Mouse (Mus musculus) C2C12 (cell line): ENCODE measurements around the gene Sertad1. TPM values are rescaled to one million over a fixed set of nuclear protein-coding genes. Genes with fewer than 3 reads are reported as not detected.

Experiments
- H3K27me3 ChIP-seq: one replicate; pipeline ENCODE4 v1.6.1; 2011; ENCODE audit not compliant: control insufficient read depth, insufficient read depth, insufficient read length
- H3K36me3 ChIP-seq: one replicate; pipeline ENCODE4 v1.6.1; 2011; ENCODE audit not compliant: control insufficient read depth, insufficient read depth
- H3K4me3 ChIP-seq: one replicate; pipeline ENCODE4 v1.5.1; 2011; ENCODE audit warnings: mild to moderate bottlenecking, control low read depth; ENCODE audit not compliant: poor library complexity, insufficient read depth, severe bottlenecking
- H3K79me2 ChIP-seq: one replicate; pipeline ENCODE4 v1.6.1; 2011; ENCODE audit not compliant: control insufficient read depth, insufficient read depth
- H3K79me3 ChIP-seq: one replicate; pipeline ENCODE4 v1.6.1; 2011; ENCODE audit warnings: low read depth, control low read depth
- H3ac ChIP-seq: one replicate; pipeline ENCODE3; 2011; ENCODE audit warnings: low read depth; ENCODE audit not compliant: control insufficient read depth, insufficient read length
- CEBPB ChIP-seq: IDR thresholded peaks from one replicate; pipeline ENCODE4 v1.6.1; 2011; ENCODE audit warnings: low read depth, mild to moderate bottlenecking, control low read depth, moderate library complexity
- CTCF ChIP-seq: IDR thresholded peaks from one replicate; pipeline ENCODE4 v1.5.1; 2011; ENCODE audit not compliant: control insufficient read depth, insufficient read depth, insufficient read length
- FOSL1 ChIP-seq: IDR thresholded peaks from one replicate; pipeline ENCODE4 v1.8.0; 2011; ENCODE audit warnings: mild to moderate bottlenecking, low read length; ENCODE audit not compliant: poor library complexity, insufficient read depth, severe bottlenecking
- MAX ChIP-seq: IDR thresholded peaks from one replicate; pipeline ENCODE4 v1.6.1; 2011; ENCODE audit warnings: mild to moderate bottlenecking, control low read depth
- MYOD1 ChIP-seq: IDR thresholded peaks from one replicate; pipeline ENCODE4 v1.6.1; 2011; ENCODE audit warnings: low read depth; ENCODE audit not compliant: control insufficient read depth, insufficient read length
- MYOG ChIP-seq: IDR thresholded peaks from one replicate; pipeline ENCODE4 v1.6.1; 2011; ENCODE audit not compliant: control insufficient read depth, insufficient read length; ENCODE audit errors: extremely low read depth
- USF1 ChIP-seq: IDR thresholded peaks from one replicate; pipeline ENCODE4 v1.6.1; 2011; ENCODE audit warnings: low read depth, mild to moderate bottlenecking, control low read depth, moderate library complexity
- polyA plus RNA-seq: library from polyadenylated mRNA; unstranded; fragments of >200 nt; fragmentation: generic; extraction: Trizol; gene quantifications from one replicate; pipeline ENCODE4 v1.2.1, GENCODE M21; 2012; ENCODE audit warnings: missing spikeins

Sertad1 gene
- polyA plus RNA-seq, 1 experiment: 87.3 TPM

GRCm38 (mm10) chr7:27536618-27537017, 49.9 kb downstream of the Sertad1 start:
- Histone ChIP-seq H3ac (no peak overlapping the region), H3K27me3 (no peaks in the 10 kb centered on the region), H3K79me3 (no peaks in the 10 kb centered on the region), H3K4me3 (no peak overlapping the region), H3K36me3 (no peaks in the 10 kb centered on the region), H3K79me2 (no peaks in the 10 kb centered on the region)
- no peak for TF ChIP-seq MAX

DNA sequence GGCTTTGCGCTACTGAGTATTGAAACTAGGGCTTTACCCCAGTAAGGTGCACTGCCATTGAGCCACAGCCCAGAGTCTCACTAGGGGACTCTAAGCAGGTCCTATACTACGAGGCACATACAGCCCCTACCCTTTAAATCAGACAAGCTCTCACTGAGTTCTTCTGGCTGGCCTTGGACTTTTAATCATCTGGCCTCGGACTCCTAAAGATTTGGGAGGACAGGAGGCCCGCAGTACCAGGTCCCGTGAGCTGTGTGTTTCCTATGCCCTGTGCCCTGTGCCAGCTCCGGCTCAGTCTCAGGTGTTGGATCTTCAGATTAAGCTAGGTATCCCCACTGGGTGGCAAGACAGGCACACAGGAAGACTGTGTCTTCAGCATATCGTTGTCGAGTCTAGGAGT, 51.3 kb downstream of the Sertad1 start:
- Histone ChIP-seq H3K79me2 (no peaks in the 10 kb centered on the region), H3K79me3 (no peaks in the 10 kb centered on the region), H3K27me3 (no peaks in the 10 kb centered on the region), H3K4me3 (no peak overlapping the region), H3ac (no peak overlapping the region), H3K36me3 (no peaks in the 10 kb centered on the region)
- TF ChIP-seq MAX: no peak
- TF ChIP-seq MYOD1: no peak
- TF ChIP-seq CEBPB: no peak
- no peak for TF ChIP-seq FOSL1
- no peak for TF ChIP-seq USF1
- no peak for TF ChIP-seq CTCF
- TF ChIP-seq MYOG: no peak

GRCm38 (mm10) chr7:27538797-27539196, 52.1 kb downstream of the Sertad1 start:
- no peak for TF ChIP-seq MYOG
- no peak for TF ChIP-seq MAX
- no peak for TF ChIP-seq CEBPB
- TF ChIP-seq MYOD1: no peak
- TF ChIP-seq USF1: no peak
- no peak for TF ChIP-seq FOSL1
- TF ChIP-seq CTCF: no peak
- no peaks in the 10 kb centered on the region for H3K79me3 ChIP-seq
- no peaks in the 10 kb centered on the region for H3K79me2 ChIP-seq
- H3K4me3 ChIP-seq: no peak overlapping the region
- H3K27me3 ChIP-seq: no peaks in the 10 kb centered on the region
- no peak overlapping the region for H3ac ChIP-seq
- H3K36me3 ChIP-seq: no peaks in the 10 kb centered on the region

Other genes with a start within 250 kb of the Sertad1 start
- gene Numbl, start 228.5 kb upstream of the Sertad1 start, polyA plus RNA-seq: 11.7 TPM
- gene Ltbp4, start 149.2 kb upstream of the Sertad1 start, polyA plus RNA-seq: 22.9 TPM
- 27.6 TPM for gene Shkbp1, start 130.9 kb upstream of the Sertad1 start, polyA plus RNA-seq
- gene Gm20479, start 129.5 kb upstream of the Sertad1 start, polyA plus RNA-seq: not detected
- gene Sptbn4, start 39.2 kb upstream of the Sertad1 start, polyA plus RNA-seq: 0.25 TPM
- gene Blvrb, start 38.9 kb upstream of the Sertad1 start, polyA plus RNA-seq: 78.4 TPM
- gene Sertad3, start 13.1 kb upstream of the Sertad1 start, polyA plus RNA-seq: 12.5 TPM
- 5.3 TPM for gene Prx, start 12.4 kb downstream of the Sertad1 start, polyA plus RNA-seq
- 0.70 TPM for gene Hipk4, start 36.4 kb downstream of the Sertad1 start, polyA plus RNA-seq
- gene Pld3, start 66.3 kb downstream of the Sertad1 start, polyA plus RNA-seq: 60.5 TPM
- gene 2310022A10Rik, start 66.3 kb downstream of the Sertad1 start, polyA plus RNA-seq: 26.9 TPM
- 102 TPM for gene Akt2, start 104.6 kb downstream of the Sertad1 start, polyA plus RNA-seq
- gene Ttc9b, start 167.0 kb downstream of the Sertad1 start, polyA plus RNA-seq: 0.11 TPM
- 31.4 TPM for gene Map3k10, start 187.7 kb downstream of the Sertad1 start, polyA plus RNA-seq
- gene Zfp607b, start 202.4 kb downstream of the Sertad1 start, polyA plus RNA-seq: 0.75 TPM
- 1.3 TPM for gene Zfp60, start 244.5 kb downstream of the Sertad1 start, polyA plus RNA-seq